Mouse (Mus musculus) cerebellum, adult 8-10 months (tissue): ENCODE results near the gene Olfr871.
"Not testable (repeated sequence)": the region's sequence is repeated elsewhere in the genome, so short reads cannot be mapped to it uniquely, and the experiment has no call there.

Experiments
- DNase-seq: peaks from one replicate; pipeline ENCODE4 v3.0.0; 2022

The Olfr871 gene

DNA sequence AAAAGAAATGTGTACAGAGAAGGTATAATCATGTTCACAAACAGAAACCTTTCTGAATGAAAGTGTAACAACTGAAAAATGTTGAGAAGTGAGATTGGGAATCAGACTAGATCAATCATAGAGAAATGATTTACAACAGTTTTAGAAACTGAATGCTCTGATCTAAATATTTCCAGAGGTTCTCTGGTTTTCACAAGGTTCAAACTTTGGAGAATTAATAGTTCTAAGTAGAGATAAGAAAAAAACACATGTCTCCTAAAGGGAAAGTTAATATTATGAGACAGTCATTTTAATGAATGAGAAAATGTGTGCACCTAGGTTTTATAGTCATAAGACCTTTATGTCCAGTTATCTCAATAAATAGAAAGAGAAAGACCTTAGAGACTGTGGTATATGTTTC is at the start of gene Olfr871:
Gene Olfr871 (plus strand): TSS at position 301 of the 400 bp plus-strand sequence.
- DNase-seq, result no peak

GRCm38 (mm10) chr9:20173957-20174356 is 38.0 kb upstream of the Olfr871 start, which contains the start of gene Olfr870:
TSS of gene Olfr870 (minus strand) at chr9:20174057.
- DNase-seq, result no peak

DNA sequence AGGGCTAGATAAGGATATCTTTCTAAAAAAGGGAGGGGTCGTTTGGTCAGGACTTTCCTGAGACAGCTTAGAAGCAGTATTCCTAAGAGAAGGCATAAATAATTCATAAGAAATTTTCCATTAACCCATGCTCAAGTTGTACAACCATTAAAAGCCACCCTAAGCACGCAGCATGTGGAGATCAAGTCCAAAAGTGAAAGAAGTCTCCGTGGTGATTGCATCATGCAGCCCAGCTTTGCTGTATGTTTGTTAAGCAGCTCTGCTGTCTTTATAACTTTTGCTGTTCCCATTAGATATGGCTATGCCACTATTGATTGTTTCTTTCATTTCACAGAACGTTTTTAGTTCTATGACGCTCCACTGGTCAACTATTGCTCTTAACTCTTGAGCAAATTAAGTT is 32.5 kb upstream of the Olfr871 start:
- DNase-seq, result no peak

DNA sequence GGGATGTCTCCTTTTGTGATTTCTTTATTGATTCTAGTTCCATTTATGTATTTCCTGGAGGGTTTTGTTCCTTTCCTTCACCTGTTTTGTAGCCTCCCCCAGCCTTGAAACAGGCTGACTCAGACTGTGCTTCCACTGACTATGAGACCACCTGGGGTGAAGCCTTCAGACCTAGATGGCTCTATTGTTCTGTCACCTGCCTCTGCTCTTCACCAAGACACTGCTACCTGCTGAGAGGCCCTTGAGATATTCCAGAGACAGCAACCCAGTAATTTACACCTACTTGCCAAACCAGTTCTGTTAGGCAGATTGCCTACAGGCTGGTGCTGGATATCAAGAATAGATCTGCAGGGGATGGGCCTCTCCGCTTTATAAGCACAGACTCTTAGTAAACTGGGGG is 9.9 kb upstream of the Olfr871 start:
- DNase-seq, result no peak

DNA sequence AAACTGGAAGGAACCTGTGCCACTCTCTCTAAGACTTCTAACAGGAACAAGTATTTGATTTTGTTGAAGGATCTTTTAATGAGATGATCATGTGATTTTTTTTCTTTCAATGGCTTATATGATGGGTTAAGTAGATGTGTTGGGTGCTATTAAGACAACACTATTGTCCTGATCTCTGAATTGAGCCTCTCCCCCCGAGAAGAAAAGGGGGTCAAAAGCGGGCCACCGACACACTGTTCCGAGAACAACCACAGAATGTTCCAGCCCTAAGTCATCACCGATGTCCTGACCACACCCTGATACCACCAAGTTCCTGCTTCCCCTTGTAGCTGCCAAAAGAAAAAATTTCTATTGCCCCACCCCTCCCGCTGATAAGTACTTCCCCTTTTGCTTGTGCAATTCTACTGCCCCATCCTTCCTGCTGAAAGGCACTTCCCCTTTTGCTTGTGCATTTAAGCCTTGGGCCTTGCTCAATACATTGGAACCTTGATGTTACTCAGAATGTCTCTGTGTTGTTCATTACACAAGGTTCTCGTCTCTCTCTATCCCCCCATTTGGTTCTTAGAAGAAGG is 8.5 kb upstream of the Olfr871 start:
- not testable (repeated sequence) for DNase-seq

DNA sequence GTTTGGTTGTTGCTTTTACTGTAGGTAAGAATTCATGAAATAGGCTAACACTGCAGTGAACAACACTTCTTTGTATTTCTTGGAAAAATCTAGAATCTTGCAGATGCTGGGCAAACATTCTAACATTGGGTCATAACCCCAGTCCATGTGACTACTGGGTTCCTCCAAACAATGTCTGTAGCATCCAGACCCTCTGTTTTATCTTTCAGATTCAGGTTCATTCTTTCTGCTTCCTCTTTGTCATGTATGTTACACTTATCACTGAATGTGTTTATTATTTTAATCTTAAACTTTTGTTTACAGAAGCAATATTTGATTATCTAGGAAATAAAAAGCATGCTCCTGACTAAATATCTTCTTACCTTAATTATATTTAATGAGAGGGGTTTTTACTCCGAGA is 1.2 kb upstream of the Olfr871 start:
- no peak for DNase-seq

- no peak for DNase-seq
Observed at GRCm38 (mm10) chr9:20211477-20211876, 530 bp upstream of the Olfr871 start.

GRCm38 (mm10) chr9:20236819-20237218 is 24.8 kb downstream of the Olfr871 start, which contains the start of gene Olfr872:
TSS of gene Olfr872 (plus strand) at chr9:20237119.
- no peak for DNase-seq

GRCm38 (mm10) chr9:20237378-20237777 is 25.4 kb downstream of the Olfr871 start:
- no peak for DNase-seq
